Mouse (Mus musculus) adrenal gland, postnatal 14 days (tissue): Measurements from ENCODE around the gene Il12rb1. TPM values are rescaled to one million over a fixed set of nuclear protein-coding genes. Genes with fewer than 3 reads are reported as not detected.

Source experiments
- microRNA-seq, 2 experiments: library from miRNA; unstranded; fragments of <30 nt; microRNA quantifications; one replicate each; pipeline ENCODE4 v1.2.0; 2021
- total RNA-seq: library from RNA; stranded (reverse); gene quantifications from 2 replicates; pipeline ENCODE4 v1.2.3, GENCODE M21; 2021

Gene Il12rb1
- total RNA-seq, 1 experiment from 2014 or later: not detected

Small RNA genes within 50 kb of the gene (microRNA-seq; reads per million reads assigned to microRNA genes)
- gene Mir7240: 0.43 to 1.1 reads per million in 2 experiments

Other genes starting within 250 kb of the Il12rb1 start
- gene Isyna1, start 214.1 kb upstream of the Il12rb1 start, total RNA-seq: 77.2 and 84.7 TPM in 2 replicates
- 84.4 and 102 TPM in 2 replicates for gene Ssbp4, start 199.6 kb upstream of the Il12rb1 start, total RNA-seq
- 1.6 and 2.0 TPM in 2 replicates for gene Lrrc25, start 192.3 kb upstream of the Il12rb1 start, total RNA-seq
- gene Gdf15, start 176.0 kb upstream of the Il12rb1 start, total RNA-seq: 0.79 and 1.0 TPM in 2 replicates
- 73.1 and 86.5 TPM in 2 replicates for gene Pgpep1, start 148.1 kb upstream of the Il12rb1 start, total RNA-seq
- 76.0 and 78.6 TPM in 2 replicates for gene Lsm4, start 135.2 kb upstream of the Il12rb1 start, total RNA-seq
- gene Jund, start 109.5 kb upstream of the Il12rb1 start, total RNA-seq: 165 and 174 TPM in 2 replicates
- gene Iqcn, start 105.0 kb upstream of the Il12rb1 start, total RNA-seq: 0.11 and 0.19 TPM in 2 replicates
- gene Gm3336, start 89.9 kb upstream of the Il12rb1 start, total RNA-seq: 0.70 TPM in 1 of 2 replicates, not detected in the other
- 1.9 TPM in 2 replicates for gene Pde4c, start 84.7 kb upstream of the Il12rb1 start, total RNA-seq
- gene Rab3a, start 53.8 kb upstream of the Il12rb1 start, total RNA-seq: 56.2 and 75.1 TPM in 2 replicates
- 113 and 123 TPM in 2 replicates for gene Mpv17l2, start 47.5 kb upstream of the Il12rb1 start, total RNA-seq
- 35.4 and 44.0 TPM in 2 replicates for gene Pik3r2, start 31.7 kb upstream of the Il12rb1 start, total RNA-seq
- gene Mast3, start 3.4 kb upstream of the Il12rb1 start, total RNA-seq: 22.9 and 28.2 TPM in 2 replicates
- gene Arrdc2, start 31.3 kb downstream of the Il12rb1 start, total RNA-seq: 12.5 and 15.8 TPM in 2 replicates
- 2.9 and 3.8 TPM in 2 replicates for gene Kcnn1, start 54.8 kb downstream of the Il12rb1 start, total RNA-seq
- 52.2 and 52.9 TPM in 2 replicates for gene Ccdc124, start 65.5 kb downstream of the Il12rb1 start, total RNA-seq
- gene Slc5a5, start 84.3 kb downstream of the Il12rb1 start, total RNA-seq: 0.30 TPM in 1 of 2 replicates, not detected in the other
- 1,399 and 1,708 TPM in 2 replicates for gene Rpl18a, start 89.0 kb downstream of the Il12rb1 start, total RNA-seq
- gene Map1s, start 97.5 kb downstream of the Il12rb1 start, total RNA-seq: 26.2 and 32.1 TPM in 2 replicates